Mouse (Mus musculus) MEL (cell line): ENCODE data around the gene Negr1.
"Not testable (repeated sequence)": the region's sequence is repeated elsewhere in the genome, so short reads cannot be mapped to it uniquely, and the experiment has no call there.

ENCODE experiments used
- CTCF ChIP-seq, 3 experiments: IDR thresholded peaks in 2 of 3; conservative IDR thresholded peaks in 1 of 3; 2 replicates each; pipeline ENCODE4 v1.5.1; 2011 to 2012; ENCODE audit warnings: low read length in 3 of 3, low read depth in 2 of 3, mild to moderate bottlenecking in 2 of 3, improper control_type of control experiment in 1 of 3, inconsistent platforms in 1 of 3, mixed read lengths in 1 of 3, moderate library complexity in 1 of 3; ENCODE audit not compliant: control insufficient read depth in 1 of 3, insufficient read depth in 1 of 3, poor library complexity in 1 of 3, severe bottlenecking in 1 of 3
- HCFC1 ChIP-seq: IDR thresholded peaks from 2 replicates; pipeline ENCODE4 v1.6.1; 2012; ENCODE audit warnings: low read depth, mild to moderate bottlenecking, inconsistent platforms, low read length, improper control_type of control experiment, moderate library complexity
- JUND ChIP-seq: IDR thresholded peaks from 2 replicates; pipeline ENCODE4 v1.6.1; 2011; ENCODE audit warnings: low read depth, mild to moderate bottlenecking, improper control_type of control experiment, low read length
- MAFK ChIP-seq: IDR thresholded peaks from 2 replicates; pipeline ENCODE4 v1.6.1; 2011; ENCODE audit warnings: low read depth, mild to moderate bottlenecking, low read length, improper control_type of control experiment, borderline replicate concordance
- POLR2A ChIP-seq, 2 experiments: IDR thresholded peaks; 2 replicates each; pipeline ENCODE4 v1.6.1; 2011 to 2012; ENCODE audit warnings: low read length in 2 of 2, mild to moderate bottlenecking in 2 of 2, control low read depth in 1 of 2, improper control_type of control experiment in 1 of 2, low read depth in 1 of 2, moderate library complexity in 1 of 2; ENCODE audit not compliant: control insufficient read depth in 1 of 2, insufficient read depth in 1 of 2, poor library complexity in 1 of 2
- SMC3 ChIP-seq: IDR thresholded peaks from 2 replicates; pipeline ENCODE4 v1.6.1; 2011; ENCODE audit warnings: low read depth, low read length, improper control_type of control experiment
- USF1 ChIP-seq: IDR thresholded peaks from 2 replicates; pipeline ENCODE4 v1.6.1; 2014; ENCODE audit warnings: low read depth, mild to moderate bottlenecking, inconsistent platforms, low read length, improper control_type of control experiment, moderate library complexity

- TF ChIP-seq MAFK; JUND; CTCF (IDR thresholded peaks at IDR 0.05 in 2 of 3, conservative IDR thresholded peaks at IDR 0.05 in 1 of 3; ENCODE audit: control insufficient read depth in 1 of 3, insufficient read depth in 1 of 3, low read depth in 2 of 3, low read length in 3 of 3, poor library complexity in 1 of 3, severe bottlenecking in 1 of 3); SMC3; HCFC1; USF1; POLR2A (IDR thresholded peaks at IDR 0.05; ENCODE audit: control insufficient read depth in 1 of 2, insufficient read depth in 1 of 2, low read depth in 1 of 2, low read length in 2 of 2, poor library complexity in 1 of 2): not testable (repeated sequence)
These were observed 502.8 kb downstream of the Negr1 start for GRCm38 (mm10) chr3:157064438-157064837.
